Mouse (Mus musculus) right cerebral cortex, adult 18-20 months (tissue): ENCODE measurements around the gene Trpd52l3.

Experiments used
- DNase-seq: peaks from one replicate; pipeline ENCODE4 v3.0.0; 2022; ENCODE audit warnings: mixed read lengths

The Trpd52l3 gene

GRCm38 (mm10) chr19:30029894-30030635 lies 26.5 kb downstream of the Trpd52l3 start, which contains the start of gene Uhrf2:
Gene Uhrf2, plus strand, starts transcription at chr19:30030513.
- DNase-seq, result peak; percentile 95

- DNase-seq, result no peak
These were observed 27.3 kb downstream of the Trpd52l3 start for GRCm38 (mm10) chr19:30030636-30031467.

GRCm38 (mm10) chr19:30031468-30031931 lies 27.9 kb downstream of the Trpd52l3 start:
- no peak for DNase-seq

- no peak for DNase-seq
These were observed 28.6 kb downstream of the Trpd52l3 start for GRCm38 (mm10) chr19:30032206-30032605.

- DNase-seq, result no peak
These were observed 31.8 kb downstream of the Trpd52l3 start for GRCm38 (mm10) chr19:30035361-30035760.

- DNase-seq, result no peak
These were observed 40.1 kb downstream of the Trpd52l3 start for GRCm38 (mm10) chr19:30043691-30044090.

- no peak for DNase-seq
These were observed 41.0 kb downstream of the Trpd52l3 start for GRCm38 (mm10) chr19:30044630-30045029.

- no peak for DNase-seq
These were observed 42.3 kb downstream of the Trpd52l3 start for GRCm38 (mm10) chr19:30045857-30046256.

GRCm38 (mm10) chr19:30050584-30050983 lies 47.0 kb downstream of the Trpd52l3 start:
- DNase-seq, result no peak

GRCm38 (mm10) chr19:30051479-30051878 lies 47.9 kb downstream of the Trpd52l3 start:
- DNase-seq, result no peak

- DNase-seq, result no peak
These were observed 50.6 kb downstream of the Trpd52l3 start for GRCm38 (mm10) chr19:30054218-30054617.
